Mouse (Mus musculus) cerebellum, adult 2 months (tissue): Measurements from ENCODE around the gene Parp11. TPM values are rescaled to one million over a fixed set of nuclear protein-coding genes. Genes with fewer than 3 reads are reported as not detected.

Experiments used
- DNase-seq, 2 experiments: peaks; one replicate each; pipeline ENCODE4 v3.0.0; 2021
- H3K27ac ChIP-seq: fragments of 200-500 bp; 2 replicates; pipeline ENCODE4 v1.5.1; 2012; ENCODE audit warnings: low read length, control low read depth, inconsistent platforms; ENCODE audit not compliant: insufficient read depth
- H3K27me3 ChIP-seq: fragments of 200-500 bp; 2 replicates; pipeline ENCODE4 v1.6.1; 2012; ENCODE audit warnings: inconsistent platforms, mild to moderate bottlenecking, low read length, moderate library complexity; ENCODE audit not compliant: control insufficient read depth, insufficient read depth
- H3K4me1 ChIP-seq: fragments of 200-500 bp; 2 replicates; pipeline ENCODE4 v1.6.1; 2011; ENCODE audit warnings: low read length; ENCODE audit not compliant: control insufficient read depth, insufficient read depth
- H3K4me3 ChIP-seq: fragments of 200-500 bp; replicated peaks from 2 replicates; pipeline ENCODE3; 2011; ENCODE audit warnings: mild to moderate bottlenecking, low read depth, low read length, control low read depth; ENCODE audit not compliant: insufficient read depth
- CTCF ChIP-seq: fragments of 200-500 bp; IDR thresholded peaks from 2 replicates; pipeline ENCODE4 v1.5.1; 2011; ENCODE audit warnings: low read depth, mild to moderate bottlenecking, control low read depth, low read length, moderate library complexity, borderline replicate concordance; ENCODE audit not compliant: insufficient read depth
- POLR2A ChIP-seq: fragments of 200-500 bp; IDR thresholded peaks from 2 replicates; pipeline ENCODE4 v1.6.1; 2011; ENCODE audit warnings: low read length, control low read depth, borderline replicate concordance; ENCODE audit not compliant: insufficient read depth
- WGBS: fragments of 180-500 bp; shearing (Covaris S2); methylation state at CpG from one replicate; pipeline ENCODE4 v1.1.7; 2018; 5-methylcytosine and 5-hydroxymethylcytosine counted together
- polyA plus RNA-seq: library from polyadenylated mRNA; depleted of rRNA; stranded (reverse); fragments of >200 nt; gene quantifications from 2 replicates; pipeline ENCODE4 v1.2.3, GENCODE M21; 2012

Parp11 gene
- polyA plus RNA-seq, 1 experiment, result 23.6 TPM

GRCm38 (mm10) chr6:127440416-127441104, 6.1 kb upstream of the Parp11 start:
- TF ChIP-seq POLR2A, result no peak
- no peak for TF ChIP-seq CTCF
- Histone ChIP-seq H3K4me3 (no peak overlapping the region), H3K27ac (no peak overlapping the region), H3K4me1 (peaks cover 6% of the 10 kb centered on the region), H3K27me3 (no peaks in the 10 kb centered on the region)
- DNase-seq, result no peak
- 48% methylated on average over 14 of the region's 14 CpGs for WGBS

GRCm38 (mm10) chr6:127442584-127442983, 4.1 kb upstream of the Parp11 start:
- no peak for TF ChIP-seq CTCF
- TF ChIP-seq POLR2A, result no peak
- H3K4me1 ChIP-seq, result peaks cover 6% of the 10 kb centered on the region
- no peak overlapping the region for H3K4me3 ChIP-seq
- H3K27ac ChIP-seq, result no peak overlapping the region
- H3K27me3 ChIP-seq, result no peaks in the 10 kb centered on the region; the same call in 1 of the 2 replicates
- WGBS, result 49% methylated on average over 4 of the region's 4 CpGs
- DNase-seq, result no peak

- no peak overlapping the region for H3K27ac ChIP-seq
- no peak for DNase-seq
- H3K4me3 ChIP-seq, result no peak overlapping the region
- no peaks in the 10 kb centered on the region; the same call in 1 of the 2 replicates for H3K27me3 ChIP-seq
- H3K4me1 ChIP-seq, result peaks cover 6% of the 10 kb centered on the region
- WGBS, result 34% methylated on average over 2 of the region's 2 CpGs
- TF ChIP-seq POLR2A (no peak), CTCF (no peak)
Measured at GRCm38 (mm10) chr6:127443910-127444309, 2.7 kb upstream of the Parp11 start.

- no peak for TF ChIP-seq POLR2A
- TF ChIP-seq CTCF, result no peak
- DNase-seq, result no peak
- Histone ChIP-seq H3K27ac (no peak overlapping the region), H3K27me3 (no peaks in the 10 kb centered on the region; the same call in 1 of the 2 replicates), H3K4me3 (no peak overlapping the region), H3K4me1 (peaks cover 4% of the 10 kb centered on the region; the same call in 1 of the 2 replicates)
- WGBS, result 45% methylated on average over 4 of the region's 4 CpGs
Measured at GRCm38 (mm10) chr6:127444466-127444865, 2.2 kb upstream of the Parp11 start.

GRCm38 (mm10) chr6:127447686-127448460, 1.2 kb downstream of the Parp11 start:
- Histone ChIP-seq H3K4me1 (no peaks in the 10 kb centered on the region), H3K27ac (no peak overlapping the region), H3K27me3 (no peaks in the 10 kb centered on the region; the same call in 1 of the 2 replicates), H3K4me3 (no peak overlapping the region)
- 58% methylated on average over 10 of the region's 10 CpGs for WGBS
- TF ChIP-seq POLR2A (no peak), CTCF (no peak)
- no peak for DNase-seq

GRCm38 (mm10) chr6:127448869-127449268, 2.2 kb downstream of the Parp11 start:
- Histone ChIP-seq H3K27ac (no peak overlapping the region), H3K4me1 (no peaks in the 10 kb centered on the region), H3K27me3 (no peaks in the 10 kb centered on the region; the same call in 1 of the 2 replicates), H3K4me3 (no peak overlapping the region)
- no peak for DNase-seq
- TF ChIP-seq CTCF, result no peak
- 50% methylated on average over 2 of the region's 2 CpGs for WGBS

GRCm38 (mm10) chr6:127449531-127450422, 3.1 kb downstream of the Parp11 start:
- TF ChIP-seq POLR2A (no peak), CTCF (no peak)
- Histone ChIP-seq H3K27me3 (no peaks in the 10 kb centered on the region; the same call in 1 of the 2 replicates), H3K4me3 (no peak overlapping the region), H3K27ac (no peak overlapping the region), H3K4me1 (no peaks in the 10 kb centered on the region; the same call in 1 of the 2 replicates)
- DNase-seq, result no peak
- 32% methylated on average over 10 of the region's 10 CpGs for WGBS
